Mouse (Mus musculus): ENCODE data around the gene Dock6.

DNA sequence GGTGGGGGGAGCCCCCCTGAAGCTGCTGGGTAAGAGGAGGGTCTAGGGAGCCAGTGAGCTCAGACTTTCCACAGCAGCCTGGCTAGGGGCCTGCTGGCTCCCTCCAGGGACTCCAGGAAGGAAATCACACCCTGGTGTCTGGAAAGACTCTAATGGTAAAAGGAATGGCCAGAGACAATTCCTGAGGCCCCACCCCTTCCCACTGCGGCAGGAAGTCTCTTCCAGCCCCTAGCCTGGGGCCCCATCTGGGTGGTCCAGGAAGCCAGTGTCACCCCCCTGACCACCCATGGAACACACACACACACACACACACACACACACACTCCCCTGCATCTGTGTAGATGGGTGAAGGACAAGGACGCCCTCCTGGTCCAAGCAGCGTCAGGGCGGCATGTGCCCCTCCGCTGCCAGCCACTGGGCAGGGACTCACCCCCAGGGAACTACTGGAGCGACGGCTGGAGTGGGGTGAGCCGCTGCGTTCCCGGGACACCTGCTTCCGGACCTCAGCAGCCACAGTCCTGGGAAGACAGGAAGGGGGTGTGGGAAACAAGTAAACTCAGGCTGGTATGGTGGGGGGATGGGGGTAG is 5.6 kb downstream of the Dock6 start:
- no peak for TF ChIP-seq ETS1 (conservative IDR thresholded peaks at IDR 0.05; ENCODE audit: low read depth, low read length)
- TF ChIP-seq CTCF (conservative IDR thresholded peaks at IDR 0.05 in 1 of 2, IDR thresholded peaks at IDR 0.05 in 1 of 2; ENCODE audit: low read depth in 2 of 2, low read length in 2 of 2) = no peak
